Mouse (Mus musculus) MEL (cell line): ENCODE data around the gene Erlin1.

Experiments
- BHLHE40 ChIP-seq: IDR thresholded peaks from 2 replicates; pipeline ENCODE4 v1.6.1; 2012; ENCODE audit warnings: low read depth, mild to moderate bottlenecking, inconsistent platforms, low read length, improper control_type of control experiment, borderline replicate concordance
- POLR2A ChIP-seq, 2 experiments: IDR thresholded peaks; 2 replicates each; pipeline ENCODE4 v1.6.1; 2011 to 2012; ENCODE audit warnings: low read length in 2 of 2, mild to moderate bottlenecking in 2 of 2, control low read depth in 1 of 2, improper control_type of control experiment in 1 of 2, low read depth in 1 of 2, moderate library complexity in 1 of 2; ENCODE audit not compliant: control insufficient read depth in 1 of 2, insufficient read depth in 1 of 2, poor library complexity in 1 of 2
- USF1 ChIP-seq: IDR thresholded peaks from 2 replicates; pipeline ENCODE4 v1.6.1; 2014; ENCODE audit warnings: low read depth, mild to moderate bottlenecking, inconsistent platforms, low read length, improper control_type of control experiment, moderate library complexity
- ZKSCAN1 ChIP-seq: IDR thresholded peaks from 2 replicates; pipeline ENCODE4 v1.6.1; 2012; ENCODE audit warnings: low read depth, mild to moderate bottlenecking, inconsistent platforms, low read length, improper control_type of control experiment, moderate library complexity

DNA sequence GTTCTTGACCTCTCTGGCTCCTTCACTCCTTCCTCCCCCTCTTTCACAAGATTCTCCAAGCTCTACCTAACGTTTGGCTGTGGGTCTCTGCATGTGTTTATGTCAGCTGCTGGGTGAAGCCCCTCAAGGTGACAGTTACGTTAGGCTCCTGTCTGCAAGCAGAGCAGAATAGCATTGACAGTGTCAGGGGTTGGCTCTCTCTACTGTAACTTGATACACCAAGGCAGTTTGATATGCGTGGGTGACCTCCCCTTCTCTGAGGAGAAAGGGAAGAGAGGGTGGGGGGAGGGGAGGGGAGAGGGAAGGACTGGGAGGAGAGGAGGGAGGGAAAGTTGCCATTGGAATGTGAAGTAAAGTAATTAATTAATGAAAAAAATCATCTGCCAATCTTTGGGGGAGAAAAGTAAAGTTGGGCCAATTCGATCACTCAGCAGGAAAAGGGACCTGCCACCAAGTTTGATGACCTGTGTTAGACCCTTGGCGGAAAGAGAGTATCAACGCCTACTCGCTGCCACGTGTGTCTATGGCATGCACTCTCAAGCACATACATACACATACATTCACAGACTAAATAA, 42.5 kb downstream of the Erlin1 start:
- TF ChIP-seq USF1 (no peak), BHLHE40 (no peak), POLR2A (IDR thresholded peaks at IDR 0.05; ENCODE audit: control insufficient read depth in 1 of 2, insufficient read depth in 1 of 2, low read depth in 1 of 2, low read length in 2 of 2, poor library complexity in 1 of 2) (no peak), ZKSCAN1 (no peak)
